Mouse (Mus musculus) hematopoietic stem cell, adult 5-6 weeks (primary cell): ENCODE measurements around the gene Gm17651. TPM values are rescaled to one million over a fixed set of nuclear protein-coding genes. Genes with fewer than 3 reads are reported as not detected.

ENCODE experiments used
- ATAC-seq, 2 experiments: fragments of 125-278 bp in 1 of 2; replicated peaks in 1 of 2; 2 replicates each; pipeline ENCODE4 v1.8.0; 2016 to 2017; ENCODE audit warnings: inconsistent platforms in 2 of 2, mild to moderate bottlenecking in 2 of 2, moderate number of reproducible peaks in 2 of 2, low read depth in 1 of 2, moderate TSS enrichment in 1 of 2; ENCODE audit not compliant: low FRiP score in 2 of 2, poor library complexity in 2 of 2, severe bottlenecking in 2 of 2, insufficient read depth in 1 of 2, low TSS enrichment in 1 of 2
- total RNA-seq: library from RNA; stranded (forward); fragments of 172-1452, 232-1000 nt; gene quantifications from 2 replicates; pipeline ENCODE4 v1.2.3, GENCODE M21; 2017

The Gm17651 gene
- total RNA-seq, 1 experiment from 2014 or later: not detected

- no peak for ATAC-seq
Measured at GRCm38 (mm10) chr3:97649022-97649421, 25.5 kb downstream of the Gm17651 start.

DNA sequence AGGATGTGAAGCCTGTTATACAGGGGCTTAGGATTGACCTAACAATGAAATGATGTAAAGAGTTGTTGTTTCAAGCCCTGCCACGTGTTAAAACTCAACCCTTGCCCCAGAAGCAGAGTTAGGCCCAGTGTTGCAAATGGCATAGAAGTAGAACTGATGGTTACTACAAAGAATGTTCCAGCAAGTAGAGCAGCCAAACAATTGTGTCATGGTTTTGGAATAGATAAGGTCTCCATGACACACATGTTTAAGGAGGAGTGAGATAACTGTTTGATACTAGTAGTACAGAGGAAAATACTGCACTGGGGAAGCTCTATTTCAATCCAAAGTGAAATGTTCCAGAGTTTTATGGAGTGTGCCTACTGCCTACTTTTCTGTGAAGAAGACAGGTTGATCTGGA, 26.0 kb downstream of the Gm17651 start:
- ATAC-seq: no peak

GRCm38 (mm10) chr3:97642001-97642400, 32.5 kb downstream of the Gm17651 start:
- ATAC-seq: no peak

DNA sequence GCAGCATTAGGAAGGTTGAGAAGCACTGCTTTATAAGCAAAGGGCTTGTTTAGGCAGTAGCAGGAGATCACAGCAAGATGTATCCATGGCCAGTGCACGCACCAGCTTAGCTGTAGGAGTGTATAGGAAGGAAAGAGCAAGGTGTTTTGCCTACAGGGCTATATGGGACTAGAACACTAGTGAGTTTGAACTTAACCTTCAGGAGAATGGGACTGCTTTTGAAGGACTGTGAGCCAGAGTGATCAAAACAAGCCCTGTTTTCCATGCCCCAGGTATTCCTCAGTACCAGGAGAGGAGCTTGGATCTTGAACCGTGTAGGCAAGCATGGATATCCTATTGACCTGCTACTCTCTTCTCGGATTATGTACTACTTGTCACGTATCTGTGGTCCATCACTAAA, 33.1 kb downstream of the Gm17651 start:
- ATAC-seq: no peak

DNA sequence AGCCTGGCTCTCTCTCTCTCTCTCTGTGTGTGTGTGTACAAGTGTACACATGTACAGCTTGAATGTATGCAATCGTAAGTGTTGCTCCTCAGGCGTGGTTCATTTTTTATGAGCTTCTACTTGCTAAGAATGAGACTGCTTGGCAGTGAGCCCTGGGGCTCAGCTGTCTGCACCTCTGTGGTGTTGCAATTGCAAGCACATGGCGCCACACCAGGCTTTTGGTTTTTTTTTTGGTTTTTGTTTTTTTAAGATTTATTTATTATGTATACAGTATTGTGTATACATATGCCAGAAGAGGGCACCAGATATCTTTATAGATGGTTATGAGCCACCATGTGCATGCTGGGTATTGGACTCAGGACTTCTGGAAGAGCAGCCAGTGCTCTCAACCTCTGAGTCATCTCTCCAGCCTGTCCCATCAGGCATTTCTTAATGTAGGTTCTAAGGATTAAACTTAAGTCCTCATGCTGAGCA, 40.2 kb downstream of the Gm17651 start:
- no peak; a peak in 1 of 4 replicates for ATAC-seq

DNA sequence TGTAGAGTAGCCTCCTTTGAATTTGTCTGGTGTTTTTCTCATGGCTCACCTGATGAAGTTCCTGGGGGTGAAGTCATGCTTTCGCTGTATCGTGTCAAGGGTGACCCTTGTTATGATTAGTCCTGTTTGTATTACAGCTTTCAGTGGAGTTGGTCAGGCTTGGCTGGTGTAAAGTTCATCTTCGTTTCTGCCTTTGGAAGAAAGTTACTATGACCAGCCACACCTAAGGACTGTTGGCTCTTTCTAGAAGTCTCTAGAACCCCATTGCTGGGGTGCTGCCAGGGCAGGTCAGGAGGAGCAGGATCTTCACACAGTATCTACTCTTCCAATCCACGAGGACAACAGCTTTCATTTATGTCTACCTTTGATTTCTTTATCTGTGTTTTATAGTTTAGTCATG, 41.0 kb downstream of the Gm17651 start:
- no peak for ATAC-seq

DNA sequence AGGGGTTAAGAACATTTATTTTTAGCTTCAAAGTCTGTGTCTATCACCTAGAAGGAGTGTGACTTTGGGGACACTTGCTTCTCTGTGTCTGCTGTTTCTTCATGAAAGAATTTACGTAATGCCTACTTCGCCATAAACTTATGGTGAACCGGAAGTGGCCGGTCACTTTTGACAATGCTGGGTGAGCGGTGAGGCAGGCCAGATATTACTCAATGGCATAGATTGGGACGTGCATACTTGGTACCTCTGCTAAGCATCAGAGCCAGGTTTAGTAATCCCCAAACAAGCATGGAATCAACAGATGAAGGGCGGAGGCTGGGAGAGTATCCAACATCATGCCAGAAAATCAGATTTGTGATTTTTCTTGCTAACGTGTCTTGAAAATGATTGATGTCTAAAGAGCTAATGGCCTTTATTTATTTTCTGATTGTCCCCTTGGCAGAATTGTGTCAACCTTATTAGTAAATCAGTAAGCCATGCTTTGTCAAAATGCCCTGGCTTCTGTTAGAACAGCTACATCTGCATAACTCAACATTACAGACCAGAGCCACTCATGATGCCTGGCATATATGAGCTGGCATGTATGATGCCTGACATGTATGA, 43.1 kb downstream of the Gm17651 start:
- ATAC-seq: peak in 1 of 2 experiments; percentile 20; a peak in 1 of 4 replicates

GRCm38 (mm10) chr3:97630746-97631145, 43.7 kb downstream of the Gm17651 start:
- no peak for ATAC-seq

GRCm38 (mm10) chr3:97629941-97630340, 44.6 kb downstream of the Gm17651 start:
- no peak for ATAC-seq

DNA sequence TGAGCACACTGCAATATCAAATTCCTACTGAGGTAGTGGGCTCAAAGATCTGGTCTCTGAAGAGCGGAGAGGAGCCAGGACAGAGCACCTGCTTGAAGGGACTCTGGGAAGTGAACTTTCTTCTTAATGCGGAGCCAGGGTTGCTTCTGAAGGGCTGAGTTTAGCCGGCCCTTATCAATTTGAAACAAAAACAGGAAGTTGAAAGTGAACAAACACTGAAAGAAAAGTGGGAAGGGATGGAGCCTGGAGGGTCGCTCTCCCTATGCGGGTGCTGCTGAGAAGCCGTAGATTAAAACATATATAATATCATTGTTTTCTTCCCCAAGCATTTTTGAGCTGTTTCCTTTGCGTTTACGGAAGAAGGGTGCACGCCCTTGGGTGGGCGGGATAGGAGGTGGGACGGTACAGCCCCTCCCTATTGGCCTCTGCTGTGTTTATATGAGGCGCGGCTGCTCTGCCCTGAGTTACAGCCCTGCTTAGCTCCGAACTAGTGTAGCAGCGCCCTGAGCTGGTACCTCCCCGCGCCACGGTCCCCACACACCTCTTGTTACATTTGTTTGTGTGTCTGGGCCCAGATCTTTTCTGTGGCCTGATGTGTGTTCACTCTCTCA, 46.0 kb downstream of the Gm17651 start, which contains the start of gene Fmo5:
Gene Fmo5, plus strand, starts transcription at position 414 of the 611 bp plus-strand sequence.
- peak; percentile 94 to 97 for ATAC-seq

- peak in 1 of 2 experiments; percentile 23; a peak in 1 of 4 replicates for ATAC-seq
Measured at GRCm38 (mm10) chr3:97627893-97628292, 46.6 kb downstream of the Gm17651 start.

DNA sequence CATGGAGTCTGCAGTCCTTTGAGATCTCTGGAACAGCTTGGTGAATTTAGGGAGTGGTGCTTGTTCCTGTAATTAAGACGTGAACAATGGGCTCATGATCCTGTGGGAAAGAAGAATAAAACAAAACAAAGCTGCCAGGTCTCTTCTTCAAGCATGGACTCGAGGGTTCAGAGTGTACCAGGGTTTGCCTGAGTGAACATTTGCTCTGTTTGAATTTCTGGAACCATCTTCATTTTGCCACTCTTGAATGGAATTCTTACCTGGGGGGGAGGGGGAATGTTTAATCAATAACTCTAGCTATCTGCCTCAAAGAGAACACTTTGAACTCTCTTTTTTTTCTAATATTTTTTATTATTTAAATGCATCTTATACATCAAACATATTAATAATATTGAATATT, 49.9 kb downstream of the Gm17651 start:
- no peak for ATAC-seq

Other genes with a start within 250 kb of the Gm17651 start
- 46.2 and 65.0 TPM in 2 replicates for gene Chd1l, start 64.5 kb downstream of the Gm17651 start, total RNA-seq
- gene Fmo5, start 45.9 kb downstream of the Gm17651 start, total RNA-seq: 9.8 and 11.3 TPM in 2 replicates
- 4.0 and 10.7 TPM in 2 replicates for gene Prkab2, start 16.5 kb downstream of the Gm17651 start, total RNA-seq
- 9.7 and 12.9 TPM in 2 replicates for gene Pde4dip, start 214.0 kb upstream of the Gm17651 start, total RNA-seq
- gene Sec22b, start 226.5 kb upstream of the Gm17651 start, total RNA-seq: 44.5 and 57.4 TPM in 2 replicates